Mouse (Mus musculus) heart, postnatal 0 days (tissue): ENCODE data around the gene Sgms1.

Experiments used
- CTCF ChIP-seq: IDR thresholded peaks from 2 replicates; pipeline ENCODE4 v1.5.1; 2016; ENCODE audit warnings: antibody characterized with exemption, control low read depth, low read depth
- EP300 ChIP-seq: IDR thresholded peaks from 2 replicates; pipeline ENCODE4 v1.6.1; 2016; ENCODE audit warnings: antibody characterized with exemption, low read depth

GRCm38 (mm10) chr19:32375473-32375985, 14.0 kb downstream of the Sgms1 start:
- no peak for TF ChIP-seq CTCF
- TF ChIP-seq EP300, result no peak
